Mouse (Mus musculus): Measurements from ENCODE around the gene Slc27a2. TPM values are rescaled to one million over a fixed set of nuclear protein-coding genes. Genes with fewer than 3 reads are reported as not detected.
"Not testable (repeated sequence)": the region's sequence is repeated elsewhere in the genome, so short reads cannot be mapped to it uniquely, and the experiment has no call there.

Slc27a2 gene
- total RNA-seq (2021), result under 1 TPM in 1 of 2 experiments, not detected in 1; 0.56 TPM
- long read RNA-seq, experiment 1, result 0 reads
- long read RNA-seq, experiment 2, result 0 reads

GRCm38 (mm10) chr2:126552357-126553290, at the start of gene Slc27a2:
Gene Slc27a2 (plus strand): TSS chr2:126552407.
- DNase-seq, result peak; percentile 15

GRCm38 (mm10) chr2:126505156-126505555, 47.1 kb upstream of the Slc27a2 start:
- DNase-seq, result peak; percentile 22

GRCm38 (mm10) chr2:126507477-126507876, 44.7 kb upstream of the Slc27a2 start:
- no peak for DNase-seq

- DNase-seq, result no peak
Observed at GRCm38 (mm10) chr2:126508228-126508627, 44.0 kb upstream of the Slc27a2 start.

GRCm38 (mm10) chr2:126515069-126515826, 37.0 kb upstream of the Slc27a2 start:
- DNase-seq, result no peak

- DNase-seq, result peak; percentile 30
Observed at GRCm38 (mm10) chr2:126519872-126520581, 32.2 kb upstream of the Slc27a2 start.

GRCm38 (mm10) chr2:126520828-126521227, 31.4 kb upstream of the Slc27a2 start:
- no peak for DNase-seq

- DNase-seq, result no peak
Observed at GRCm38 (mm10) chr2:126521471-126521870, 30.7 kb upstream of the Slc27a2 start.

- DNase-seq, result no peak
Observed at GRCm38 (mm10) chr2:126522056-126522455, 30.2 kb upstream of the Slc27a2 start.

GRCm38 (mm10) chr2:126523101-126523745, 29.0 kb upstream of the Slc27a2 start:
- not testable (repeated sequence) for DNase-seq

GRCm38 (mm10) chr2:126524271-126524670, 27.9 kb upstream of the Slc27a2 start:
- no peak for DNase-seq

GRCm38 (mm10) chr2:126527461-126527860, 24.7 kb upstream of the Slc27a2 start:
- no peak for DNase-seq

- DNase-seq, result no peak
Observed at GRCm38 (mm10) chr2:126530581-126530980, 21.6 kb upstream of the Slc27a2 start.

- no peak for DNase-seq
Observed at GRCm38 (mm10) chr2:126537654-126538053, 14.6 kb upstream of the Slc27a2 start.

- DNase-seq, result no peak
Observed at GRCm38 (mm10) chr2:126540390-126540925, 11.7 kb upstream of the Slc27a2 start.

- DNase-seq, result no peak
Observed at GRCm38 (mm10) chr2:126542211-126542610, 10.0 kb upstream of the Slc27a2 start.

- no peak for DNase-seq
Observed at GRCm38 (mm10) chr2:126545297-126545696, 6.9 kb upstream of the Slc27a2 start.

- no peak for DNase-seq
Observed at GRCm38 (mm10) chr2:126546392-126546791, 5.8 kb upstream of the Slc27a2 start.

GRCm38 (mm10) chr2:126549681-126550080, 2.5 kb upstream of the Slc27a2 start:
- no peak for DNase-seq

- DNase-seq, result no peak
Observed at GRCm38 (mm10) chr2:126551244-126551890, 840 bp upstream of the Slc27a2 start.

GRCm38 (mm10) chr2:126551896-126552295, 311 bp upstream of the Slc27a2 start:
- DNase-seq, result no peak
